Mouse (Mus musculus) T-helper 1 cell (primary cell): ENCODE data around the gene Nemp1.

ENCODE experiments used
- in situ Hi-C: fragments of 300-600 bp; cut with MboI, MseI; formaldehyde crosslinking; loops from one replicate; pipeline ENCODE4 v1.15.1; 2025; ENCODE audit warnings: high pct_unique_total_duplicates

The Nemp1 gene

GRCm38 (mm10) chr10:127669170-127669569, 2.5 kb downstream of the Nemp1 start:
- in situ Hi-C loops, result loop anchor here (25.0 kb wide), 1 partner anchor 607 kb away; the partner anchor contains the start of genes Cdk4, March9 and Tspan31

GRCm38 (mm10) chr10:127670185-127670584, 3.5 kb downstream of the Nemp1 start:
- in situ Hi-C loops, result loop anchor here (5.0 to 25.0 kb wide), 2 partner anchors 422 to 608 kb away; partner anchors contain the start of genes Baz2a, Cdk4, March9 and Tspan31

GRCm38 (mm10) chr10:127671276-127671675, 4.6 kb downstream of the Nemp1 start:
- in situ Hi-C loops, result loop anchor here (5.0 to 25.0 kb wide), 2 partner anchors 421 to 609 kb away; partner anchors contain the start of genes Baz2a, Cdk4, March9 and Tspan31

DNA sequence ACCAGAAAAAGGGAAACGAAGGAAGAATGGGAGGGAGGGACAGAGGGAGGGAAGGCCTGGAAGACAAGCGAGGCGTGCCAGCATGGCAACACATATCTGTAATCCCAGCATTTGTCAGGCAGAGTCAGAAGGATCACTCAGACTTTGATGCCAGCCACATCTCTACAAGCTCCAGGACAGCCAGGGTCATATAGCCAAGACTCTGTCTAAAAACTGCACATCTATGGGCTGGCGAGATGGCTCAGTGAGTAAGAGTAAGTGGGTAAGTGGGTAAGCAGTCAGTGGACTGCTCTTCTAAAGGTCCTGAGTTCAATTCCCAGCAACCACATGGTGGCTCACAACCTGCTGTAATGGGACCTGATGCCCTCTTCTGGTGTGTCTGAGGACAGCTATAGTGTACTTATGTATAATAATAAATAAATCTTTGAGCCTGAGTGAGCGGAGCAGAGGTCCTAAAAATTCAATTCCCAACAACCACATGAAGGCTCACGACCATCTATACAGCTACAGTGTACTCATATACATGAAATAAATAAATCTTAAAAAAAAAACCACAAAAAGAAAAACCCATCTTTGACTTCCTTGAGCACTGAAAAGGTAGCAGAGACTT, 7.5 kb downstream of the Nemp1 start:
- in situ Hi-C loops, result loop anchor here (5.0 to 25.0 kb wide), 2 partner anchors 418 to 612 kb away; partner anchors contain the start of genes Baz2a, Cdk4, March9 and Tspan31

DNA sequence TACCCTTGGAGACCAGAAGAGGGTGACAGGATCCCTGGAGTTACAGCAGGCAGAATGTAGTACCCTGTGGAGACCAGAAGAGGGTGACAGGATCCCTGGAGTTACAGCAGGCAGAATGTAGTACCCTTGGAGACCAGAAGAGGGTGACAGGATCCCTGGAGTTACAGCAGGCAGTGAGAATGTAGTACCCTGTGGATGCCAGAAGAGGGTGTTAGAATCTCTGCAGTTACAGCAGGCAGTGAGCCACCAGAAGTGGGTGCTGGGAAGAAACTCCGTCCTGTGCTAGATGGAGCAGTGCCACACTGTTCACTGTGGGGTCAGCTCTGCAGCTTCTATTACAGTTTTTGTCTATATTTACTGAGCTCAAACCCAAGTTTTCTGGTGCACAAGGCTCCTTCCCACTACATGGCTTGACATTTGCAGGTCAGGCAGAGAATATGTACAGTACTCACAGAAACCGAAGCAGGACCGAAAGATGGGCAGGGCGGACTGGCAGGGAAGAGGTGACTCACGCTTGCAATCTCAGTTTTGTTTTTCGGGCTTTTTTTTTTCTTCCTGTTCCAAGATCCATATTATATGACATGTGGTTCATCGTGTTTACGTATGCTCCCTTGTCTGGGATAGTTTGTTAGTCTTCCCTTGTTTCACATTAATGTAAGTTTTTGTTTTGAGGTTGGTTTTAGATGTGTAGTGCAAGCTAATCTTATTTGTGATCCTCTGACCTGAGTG, 8.3 kb downstream of the Nemp1 start:
- in situ Hi-C loops, result loop anchor here (5.0 to 25.0 kb wide), 3 partner anchors 62 to 613 kb away; partner anchors contain the start of genes Baz2a, Cdk4, March9 and Tspan31

DNA sequence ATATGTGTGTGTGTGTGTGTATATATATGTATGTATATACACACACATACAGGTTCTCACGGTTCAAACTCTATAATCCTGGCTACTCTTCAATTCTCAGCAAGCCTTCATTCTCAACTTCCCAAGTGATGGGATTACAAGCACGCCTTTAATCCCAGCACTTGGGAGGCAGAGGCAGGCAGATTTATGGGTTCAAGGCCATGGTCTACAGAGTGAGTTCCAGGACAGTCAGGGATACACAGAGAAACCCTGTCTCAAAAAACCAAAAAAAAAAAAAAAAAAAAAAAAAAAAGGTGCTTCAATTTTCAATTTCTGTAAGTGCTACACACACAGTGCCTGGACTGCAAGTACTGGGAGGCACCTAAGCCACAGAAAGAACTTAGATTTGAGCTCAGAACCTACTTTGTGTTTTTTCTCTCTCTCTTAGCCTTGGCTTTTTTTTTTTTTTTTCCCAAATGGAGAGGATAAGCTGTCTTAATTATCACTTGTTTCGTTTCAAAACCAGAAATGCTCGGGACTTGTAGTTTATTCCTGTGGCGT, 9.2 kb downstream of the Nemp1 start:
- in situ Hi-C loops, result loop anchor here (5.0 kb wide), 1 partner anchor 61 kb away; the partner anchor contains the start of gene Zbtb39

GRCm38 (mm10) chr10:127676691-127677548, 10.2 kb downstream of the Nemp1 start:
- in situ Hi-C loops, result loop anchor here (5.0 kb wide), 1 partner anchor 60 kb away; the partner anchor contains the start of gene Zbtb39

DNA sequence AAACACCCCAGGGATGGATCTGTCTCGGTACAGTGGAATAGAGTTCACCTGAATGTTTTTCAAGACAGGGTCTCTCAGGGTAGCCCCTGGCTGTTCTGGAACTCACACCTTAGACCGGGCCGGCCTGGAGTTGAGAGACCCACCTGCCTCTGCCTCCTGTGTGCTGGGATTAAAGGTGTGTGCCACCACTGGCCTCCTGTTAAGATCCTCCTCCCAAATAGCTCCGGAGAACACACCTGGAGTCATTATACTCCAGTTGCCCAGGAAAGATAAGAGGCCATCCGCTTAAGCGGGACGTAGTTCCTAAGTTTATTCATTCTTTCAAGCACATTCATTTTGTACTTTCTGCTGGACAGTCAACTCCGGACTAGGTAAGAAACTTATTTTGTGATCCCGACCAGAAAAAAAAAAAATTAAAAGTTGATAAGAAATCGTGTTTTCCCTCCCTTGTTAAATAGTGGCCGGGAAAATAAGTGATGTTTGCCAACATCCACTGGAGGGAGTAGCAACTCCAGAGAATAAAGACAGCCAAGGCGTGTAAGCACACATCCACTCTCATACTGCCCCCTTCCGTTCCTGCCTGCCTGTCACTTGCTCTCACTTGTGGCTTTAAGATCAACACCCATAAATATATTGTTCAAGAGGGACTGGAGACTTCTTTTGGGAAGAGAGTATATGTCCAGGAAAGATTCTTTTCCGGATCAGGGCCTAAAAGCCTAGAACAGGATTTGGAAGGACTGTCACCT, 11.1 kb downstream of the Nemp1 start:
- in situ Hi-C loops, result loop anchor here (5.0 kb wide), 1 partner anchor 60 kb away; the partner anchor contains the start of gene Zbtb39

DNA sequence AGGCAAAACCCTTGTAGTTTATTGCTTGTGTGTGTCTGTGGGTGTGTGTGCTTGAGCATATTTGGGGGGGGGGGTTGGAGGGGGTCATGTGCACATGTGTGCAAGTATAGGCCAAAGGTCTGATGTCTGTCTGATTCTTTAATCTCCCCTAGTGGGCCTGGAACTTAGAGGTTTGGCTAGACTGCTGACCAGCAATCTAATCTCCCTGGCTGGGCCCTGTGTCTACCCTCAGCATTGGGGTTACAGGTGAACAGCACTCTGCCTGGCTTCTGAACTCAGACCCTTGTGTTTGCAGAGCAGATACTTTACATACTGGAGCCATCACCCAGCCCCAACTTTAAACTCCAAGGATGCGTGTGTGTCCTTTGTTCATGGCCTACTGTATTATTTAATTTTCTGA, 12.5 kb downstream of the Nemp1 start:
- in situ Hi-C loops, result loop anchor here (5.0 kb wide), 1 partner anchor 58 kb away; the partner anchor contains the start of gene Zbtb39

DNA sequence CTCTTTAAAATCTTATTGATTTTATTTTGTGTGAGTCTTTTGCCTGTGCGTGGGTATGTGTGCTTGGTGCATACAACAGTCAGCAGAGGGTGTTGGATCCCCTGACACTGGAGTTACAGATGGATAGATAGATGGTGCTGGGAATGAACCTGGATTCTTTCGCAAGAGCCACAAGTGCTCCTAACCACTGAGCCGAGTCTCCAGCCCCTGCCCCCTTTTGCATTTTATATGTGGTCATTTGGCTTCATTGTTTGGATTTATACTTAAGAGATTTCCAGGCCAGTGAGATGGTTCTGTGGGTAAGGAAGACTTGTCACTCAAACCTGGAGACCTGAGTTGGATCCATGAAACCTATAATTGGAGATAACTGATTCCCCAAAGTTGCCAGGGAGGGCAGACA, 13.2 kb downstream of the Nemp1 start:
- in situ Hi-C loops, result loop anchor here (5.0 kb wide), 1 partner anchor 57 kb away; the partner anchor contains the start of gene Zbtb39

DNA sequence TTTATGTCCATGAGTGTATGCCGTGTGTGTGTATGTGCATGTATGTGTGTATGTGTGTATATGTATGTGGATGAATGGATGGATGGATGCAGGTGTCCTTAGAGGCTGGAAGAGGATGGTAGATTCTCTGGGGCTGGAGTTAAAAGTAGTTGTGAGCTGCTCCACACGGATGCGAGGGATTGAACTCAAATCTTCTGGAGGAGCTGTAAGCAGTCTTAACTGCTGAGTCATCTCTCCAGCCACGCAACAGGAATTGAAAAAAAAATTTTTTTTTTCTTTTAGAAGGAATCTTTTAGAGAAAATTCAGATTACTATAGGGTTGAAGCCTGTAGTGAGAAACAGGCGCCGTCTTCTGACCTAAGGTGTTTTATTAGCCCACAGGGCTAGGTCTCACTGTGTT, 16.2 kb downstream of the Nemp1 start:
- in situ Hi-C loops, result no loop called here

DNA sequence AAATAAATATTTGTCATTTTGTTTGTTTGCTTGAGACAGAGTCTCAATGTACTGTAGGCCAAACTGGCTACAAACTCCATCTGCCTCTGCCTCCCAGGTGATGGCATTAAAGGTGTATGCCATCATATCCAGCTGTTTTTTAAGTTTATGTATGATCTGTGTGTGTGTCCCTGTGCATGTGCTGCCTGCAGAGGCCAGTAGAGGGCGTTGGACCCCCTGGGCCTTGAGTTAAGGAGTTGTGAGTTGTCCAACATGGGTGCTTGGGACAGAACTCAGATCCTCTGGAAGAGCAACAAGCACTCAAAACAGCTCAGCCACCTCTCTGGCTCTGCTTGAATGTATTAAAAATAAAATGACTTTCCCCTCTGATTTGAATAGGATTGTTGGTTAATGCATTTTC, 24.4 kb downstream of the Nemp1 start:
- in situ Hi-C loops, result loop anchor here (10.0 kb wide), 1 partner anchor 244 kb away; no protein-coding TSS in a partner anchor

GRCm38 (mm10) chr10:127694636-127695035, 27.9 kb downstream of the Nemp1 start:
- in situ Hi-C loops, result loop anchor here (10.0 kb wide), 1 partner anchor 240 kb away; no protein-coding TSS in a partner anchor

- in situ Hi-C loops, result loop anchor here (10.0 kb wide), 1 partner anchor 239 kb away; no protein-coding TSS in a partner anchor
These were observed 29.1 kb downstream of the Nemp1 start for GRCm38 (mm10) chr10:127695775-127696174.

- in situ Hi-C loops, result loop anchor here (10.0 kb wide), 1 partner anchor 236 kb away; no protein-coding TSS in a partner anchor
These were observed 32.3 kb downstream of the Nemp1 start for GRCm38 (mm10) chr10:127698966-127699365.

- in situ Hi-C loops, result no loop called here
These were observed 36.6 kb downstream of the Nemp1 start for GRCm38 (mm10) chr10:127703299-127703698.

DNA sequence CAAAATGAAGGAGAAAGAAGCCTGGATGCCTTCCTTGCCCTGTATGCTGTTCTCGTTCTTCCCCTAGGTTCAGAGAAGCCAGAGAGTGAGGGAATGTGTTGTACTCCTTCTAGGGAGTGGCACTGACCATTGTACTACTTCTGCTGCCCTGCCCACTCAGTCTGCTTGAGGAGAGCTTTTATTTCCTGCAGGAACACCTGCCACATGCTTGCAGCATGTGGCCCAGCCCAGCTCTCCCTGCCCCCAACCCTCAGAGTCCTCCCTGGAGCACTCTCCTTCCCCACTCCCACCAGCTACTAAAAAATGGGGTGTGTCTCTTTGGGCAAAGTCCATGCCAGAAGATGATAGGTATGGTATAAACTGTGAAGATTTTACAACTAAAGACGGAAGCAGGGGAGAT, 37.6 kb downstream of the Nemp1 start:
- in situ Hi-C loops, result no loop called here

DNA sequence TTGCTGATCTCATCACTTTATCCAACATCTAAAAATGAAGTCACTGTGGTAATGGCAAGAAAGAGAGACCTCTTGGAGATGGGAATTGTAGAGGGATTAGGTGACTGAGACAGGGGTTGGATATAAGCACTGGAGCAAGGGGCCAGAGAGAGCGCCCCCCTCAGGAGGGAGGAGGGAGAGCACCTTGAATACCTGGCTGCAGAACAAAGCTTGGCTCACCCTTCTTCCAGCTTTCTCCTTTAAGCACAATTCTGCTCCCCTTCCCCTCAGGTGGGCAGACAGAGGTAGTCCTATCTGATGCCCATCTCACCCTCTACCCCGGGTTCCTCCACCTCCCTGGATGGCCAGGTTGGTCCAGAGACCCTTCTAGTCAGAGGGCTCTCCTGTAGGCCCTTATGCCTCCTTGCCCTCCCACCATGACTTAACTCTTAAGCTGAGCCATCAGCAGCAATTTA, 38.1 kb downstream of the Nemp1 start, which contains the start of gene Myo1a:
TSS of gene Myo1a (plus strand) at position 405 of the 455 bp plus-strand sequence.
- in situ Hi-C loops, result no loop called here

DNA sequence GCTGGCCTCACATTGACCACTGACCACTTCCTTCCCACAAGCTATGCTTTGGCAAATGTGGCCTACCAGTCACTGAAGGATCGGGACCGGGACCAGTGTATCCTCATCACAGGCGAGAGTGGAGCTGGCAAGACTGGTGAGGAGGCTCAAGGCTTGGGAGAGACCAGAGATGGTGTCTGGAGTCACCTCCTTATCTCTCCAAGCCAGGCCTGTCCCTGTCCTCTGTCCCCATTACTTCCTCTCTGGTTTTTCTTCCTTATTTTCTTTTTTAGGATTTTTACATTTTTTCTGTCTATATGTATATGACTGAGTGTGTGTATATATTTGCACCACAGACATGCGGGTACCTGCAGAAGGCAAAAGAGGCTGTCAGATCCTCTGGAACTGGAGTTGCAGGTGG, 39.1 kb downstream of the Nemp1 start:
- in situ Hi-C loops, result no loop called here

GRCm38 (mm10) chr10:127707721-127708120, 41.0 kb downstream of the Nemp1 start:
- in situ Hi-C loops, result no loop called here
